Mouse (Mus musculus): Measurements from ENCODE around the gene Prpf6.

Prpf6 gene

DNA sequence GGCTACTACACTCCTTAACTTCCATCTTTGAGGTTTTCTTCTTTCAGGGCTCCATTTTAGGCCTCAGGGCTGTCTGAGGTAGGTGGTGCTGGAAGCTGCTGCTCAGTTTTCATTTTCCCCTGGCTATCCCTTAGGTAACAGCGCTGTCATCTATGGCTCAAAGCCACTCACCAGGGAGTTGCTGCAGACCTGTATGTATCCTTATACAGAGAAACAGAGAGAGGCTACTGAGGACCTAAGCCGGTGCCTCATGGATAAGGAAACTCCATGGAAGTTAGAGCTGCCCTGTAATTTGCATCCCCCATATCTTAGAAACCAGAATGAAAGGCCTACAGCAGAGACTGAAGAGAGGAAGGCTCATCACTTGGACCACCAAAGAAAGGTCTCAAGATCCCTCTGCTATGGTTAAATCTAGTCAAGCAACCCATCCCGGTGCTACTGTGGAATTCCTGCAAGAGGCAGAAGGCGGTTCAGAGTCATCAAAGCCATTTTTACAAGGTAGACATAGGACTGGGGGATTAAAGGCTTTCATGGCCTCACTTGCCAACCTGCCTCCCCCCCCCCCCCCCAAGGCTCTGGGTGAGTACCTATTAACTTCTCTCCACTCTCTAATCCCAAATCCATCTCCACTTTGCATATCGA, 11.4 kb upstream of the Prpf6 start:
- DNase-seq = no peak

DNA sequence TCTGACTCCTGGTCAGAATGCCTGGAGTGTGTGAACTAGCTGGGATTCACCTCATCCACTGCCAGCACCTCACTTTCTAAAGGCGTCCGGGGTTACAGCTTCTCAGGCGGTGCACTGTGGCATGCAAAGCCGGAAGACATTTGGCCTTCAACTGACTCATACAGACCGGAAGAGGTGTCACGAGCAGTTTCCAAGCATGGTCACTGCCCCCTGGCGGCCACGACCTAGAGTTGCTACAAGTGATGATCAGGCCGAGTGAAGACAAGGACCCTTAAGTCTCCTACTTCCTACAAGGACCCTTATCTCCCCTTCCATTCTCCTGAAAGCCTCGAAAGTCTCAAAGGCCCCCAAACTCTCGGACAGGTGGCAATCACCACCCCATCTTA, 10.7 kb upstream of the Prpf6 start:
- peak; percentile 86 for DNase-seq

DNA sequence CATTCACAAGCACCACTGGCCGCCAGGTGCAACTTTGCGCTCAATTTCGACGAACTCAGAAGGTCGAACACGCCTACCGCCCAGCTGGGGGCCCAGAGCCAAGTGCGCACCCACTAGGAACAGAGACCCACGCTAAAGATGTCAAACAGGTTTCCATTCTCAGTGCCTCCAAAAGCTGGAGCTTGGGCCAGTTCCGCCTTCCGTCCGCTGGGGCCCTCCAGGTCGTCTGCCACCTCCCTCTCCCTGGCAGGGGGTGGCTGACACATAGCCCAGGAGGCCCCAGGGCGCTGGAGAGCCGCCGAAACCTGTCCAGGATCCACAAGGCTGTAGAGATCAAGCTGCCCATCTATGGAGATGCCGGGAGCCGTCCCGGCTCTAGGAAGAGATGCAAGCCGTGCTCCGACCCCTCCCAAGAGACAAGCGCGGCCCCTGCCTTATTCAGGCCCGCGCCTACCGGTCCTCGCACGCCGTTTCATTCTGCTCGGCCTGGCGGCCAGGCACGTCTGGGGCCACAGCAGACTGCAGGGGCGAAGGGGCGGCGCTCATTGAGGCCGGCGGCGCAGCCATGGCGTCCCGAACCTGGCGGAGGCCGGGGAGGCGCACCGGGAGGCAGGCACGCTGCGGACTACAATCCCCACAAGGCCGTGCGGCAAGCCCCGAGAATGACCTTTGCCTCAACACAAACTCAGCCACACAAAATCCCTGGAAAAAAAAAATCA, 10.1 kb upstream of the Prpf6 start:
- DNase-seq = peak; percentile 86

DNA sequence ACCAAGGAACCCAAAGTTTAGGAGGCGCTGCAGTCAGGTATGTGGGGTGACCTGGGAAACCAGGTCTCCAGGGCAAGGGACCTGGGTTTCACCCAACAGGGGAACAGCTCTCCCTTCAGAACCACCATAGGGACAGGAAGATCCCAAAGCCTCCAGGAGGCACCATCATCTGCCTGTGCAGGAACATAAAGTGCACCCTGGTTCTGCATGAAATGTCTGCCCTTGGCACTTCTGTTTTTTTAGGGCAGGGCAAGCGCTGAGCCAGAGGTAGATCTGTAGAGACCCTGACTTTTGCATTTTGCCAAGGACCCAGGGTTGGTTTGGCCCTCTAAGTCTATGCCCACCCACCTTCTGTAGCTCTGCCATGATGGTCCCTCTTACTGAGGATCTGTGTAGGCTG, 9.3 kb upstream of the Prpf6 start:
- DNase-seq = peak; percentile 24

DNA sequence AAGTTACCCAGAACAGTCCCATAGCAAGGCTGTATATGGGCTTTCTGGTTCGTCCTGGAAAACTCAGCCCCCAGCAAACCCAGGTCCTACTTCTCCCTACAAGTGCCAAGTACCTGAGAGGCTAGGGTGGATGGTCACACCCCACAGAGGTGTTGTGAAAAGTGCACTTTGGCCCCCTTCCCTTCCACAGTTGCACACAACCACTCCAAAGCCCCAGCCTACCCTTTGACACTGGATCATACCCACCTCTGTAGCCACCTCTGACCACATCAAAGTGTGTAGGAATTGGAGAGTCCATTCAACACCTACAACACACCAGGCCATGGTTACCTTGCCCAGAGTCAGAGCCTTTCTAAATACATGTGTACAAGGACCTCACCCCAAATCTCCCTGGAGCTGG, 8.7 kb upstream of the Prpf6 start:
- DNase-seq = peak; percentile 9

DNA sequence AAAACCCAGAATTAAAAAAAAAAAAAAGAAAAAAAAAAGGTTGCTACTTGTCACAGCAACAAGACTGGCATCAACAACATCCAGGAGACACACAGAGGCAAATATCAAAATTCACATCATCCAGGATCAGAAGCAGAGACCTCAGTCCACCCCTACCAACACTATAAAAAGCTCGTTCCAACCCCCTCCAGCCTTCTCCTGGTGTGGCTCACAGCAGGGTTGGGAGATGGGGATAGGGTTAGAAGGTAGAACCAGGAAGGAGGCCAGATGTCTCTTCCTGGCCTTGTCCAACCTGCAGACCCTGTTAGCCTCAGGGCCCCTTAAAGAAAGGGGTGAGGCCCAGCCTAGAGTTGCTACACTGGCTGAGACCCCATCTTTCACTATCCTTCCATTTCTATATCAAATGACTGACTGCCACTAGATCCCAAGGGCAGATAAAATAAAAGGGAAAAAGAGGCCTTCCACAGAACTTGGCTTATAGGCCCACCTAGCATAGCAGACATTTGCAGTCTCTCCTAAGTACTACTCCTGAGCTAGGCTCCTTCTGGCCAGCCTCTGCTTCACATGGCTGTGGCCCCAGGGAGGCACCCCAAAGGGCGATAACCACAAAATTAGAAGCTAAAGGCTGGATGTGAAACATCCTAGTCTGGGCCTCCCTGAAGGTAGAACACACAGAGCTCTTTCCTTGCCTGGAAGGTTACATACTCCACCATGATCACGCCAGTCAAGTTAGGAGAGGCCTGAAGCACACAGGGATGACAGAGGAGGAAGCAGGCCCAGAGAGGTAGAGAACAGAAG, 8.0 kb upstream of the Prpf6 start:
- DNase-seq = no peak

DNA sequence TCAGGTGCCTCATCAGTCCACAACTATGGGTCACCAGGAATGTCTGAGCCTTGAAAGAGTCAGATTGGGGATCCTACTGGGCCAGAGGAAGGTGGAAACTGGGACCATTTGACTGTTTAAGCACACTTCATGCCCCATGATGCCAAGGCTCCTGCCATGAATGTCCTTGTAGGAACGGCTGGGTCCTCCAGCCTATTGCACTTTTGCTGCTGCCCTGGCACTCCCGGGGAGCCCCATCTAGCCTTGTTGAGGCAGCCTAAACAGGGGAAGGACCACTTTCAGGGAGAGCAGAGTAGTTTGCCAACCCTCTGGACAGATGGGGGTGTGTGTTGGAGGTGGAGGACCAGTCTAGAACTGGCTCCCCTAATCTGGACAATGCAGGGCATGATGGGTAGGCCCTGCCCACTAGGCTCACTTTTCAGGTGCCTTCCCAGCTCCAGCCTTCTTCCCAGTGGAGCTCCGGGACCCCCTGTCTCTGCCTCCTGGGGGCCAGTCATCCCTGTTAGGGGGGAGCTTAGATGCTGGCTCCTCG, 7.2 kb upstream of the Prpf6 start, which contains the start of gene Uckl1:
TSS of gene Uckl1 (minus strand) at position 482 of the 532 bp plus-strand sequence.
- no peak for DNase-seq

DNA sequence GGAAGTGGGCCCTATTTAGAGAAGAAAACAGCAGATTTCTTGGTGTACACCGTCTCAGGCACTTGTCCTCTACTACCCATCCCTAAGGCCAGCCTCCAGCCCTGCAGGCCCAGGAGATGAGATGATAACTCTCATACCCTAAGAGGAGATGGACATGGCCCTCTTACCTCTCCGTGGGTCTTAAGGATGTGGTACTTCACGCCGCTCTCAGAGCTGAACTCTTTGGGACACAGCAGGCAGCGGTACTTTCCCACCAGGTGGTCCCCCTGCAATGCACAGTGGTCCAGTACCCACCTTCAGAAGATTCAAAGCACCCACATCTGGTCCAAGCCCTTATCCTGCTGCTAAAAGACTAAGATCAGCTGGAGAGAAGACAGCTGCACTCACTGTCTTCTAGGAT, 6.2 kb upstream of the Prpf6 start:
- DNase-seq = no peak

DNA sequence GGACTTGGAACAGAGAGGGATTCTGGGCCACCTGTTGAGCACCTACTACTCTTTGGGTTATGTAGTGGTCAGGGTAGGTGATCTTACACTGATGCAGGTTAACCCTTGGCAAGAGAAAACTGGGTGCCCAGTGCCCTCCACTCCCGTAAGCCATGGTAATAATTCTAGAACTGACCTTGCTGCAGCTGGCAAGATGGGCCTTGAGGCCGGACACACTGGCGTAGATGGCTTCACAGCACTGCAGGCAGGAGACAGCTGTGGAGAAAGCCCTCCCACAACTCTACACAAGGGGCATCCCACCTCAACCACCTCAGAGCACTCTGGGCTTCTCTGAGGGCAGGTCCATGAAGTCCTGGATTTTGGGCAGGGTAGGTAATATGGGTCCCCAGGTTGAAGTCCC, 5.5 kb upstream of the Prpf6 start:
- no peak for DNase-seq

DNA sequence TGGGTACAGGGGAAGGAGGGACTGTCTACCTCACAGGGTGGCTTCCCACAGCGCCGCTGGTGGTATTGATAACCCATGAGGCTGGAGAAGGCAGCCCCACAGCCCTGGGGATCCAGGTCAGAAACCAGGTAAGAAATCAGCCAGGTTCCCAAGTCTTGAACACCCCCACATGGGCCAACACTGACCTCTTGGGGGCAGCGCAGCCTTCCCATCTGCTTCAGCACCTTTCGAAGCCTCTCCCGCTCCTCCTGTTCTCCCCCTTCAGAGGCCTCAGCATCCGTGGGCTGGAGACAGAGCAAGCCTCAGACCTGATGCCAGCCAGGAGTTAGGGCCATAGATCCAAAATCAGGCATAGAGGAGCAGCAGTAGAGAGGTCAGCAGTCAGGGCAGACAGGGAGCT, 3.9 kb upstream of the Prpf6 start:
- no peak for DNase-seq

DNA sequence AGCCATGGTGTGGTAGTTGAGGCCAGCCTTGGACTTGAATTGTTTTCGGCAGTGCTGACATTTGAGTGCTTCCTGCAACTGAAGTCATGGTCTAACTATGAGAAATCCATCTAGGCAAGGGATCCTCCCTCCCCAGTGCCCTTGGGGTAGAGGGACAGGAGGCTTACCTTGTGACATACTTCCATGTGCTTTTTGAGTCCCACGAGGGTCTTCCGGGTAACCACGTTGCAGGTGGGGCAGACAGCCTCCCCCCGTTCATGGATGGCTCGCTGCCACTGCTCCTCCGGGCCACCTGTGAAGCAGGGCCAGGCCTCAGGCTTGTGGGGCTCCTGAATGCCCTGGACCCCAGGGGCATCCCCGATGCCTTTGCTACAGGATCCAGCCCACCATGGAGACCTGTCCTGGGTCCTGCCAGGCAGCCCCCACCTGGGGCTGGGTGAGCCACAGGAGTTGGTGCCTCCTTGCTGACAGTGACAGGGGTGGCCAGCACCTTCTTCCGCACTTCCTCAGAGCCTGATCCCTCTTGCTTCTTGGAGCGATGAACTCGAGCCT, 3.4 kb upstream of the Prpf6 start:
- DNase-seq = no peak

DNA sequence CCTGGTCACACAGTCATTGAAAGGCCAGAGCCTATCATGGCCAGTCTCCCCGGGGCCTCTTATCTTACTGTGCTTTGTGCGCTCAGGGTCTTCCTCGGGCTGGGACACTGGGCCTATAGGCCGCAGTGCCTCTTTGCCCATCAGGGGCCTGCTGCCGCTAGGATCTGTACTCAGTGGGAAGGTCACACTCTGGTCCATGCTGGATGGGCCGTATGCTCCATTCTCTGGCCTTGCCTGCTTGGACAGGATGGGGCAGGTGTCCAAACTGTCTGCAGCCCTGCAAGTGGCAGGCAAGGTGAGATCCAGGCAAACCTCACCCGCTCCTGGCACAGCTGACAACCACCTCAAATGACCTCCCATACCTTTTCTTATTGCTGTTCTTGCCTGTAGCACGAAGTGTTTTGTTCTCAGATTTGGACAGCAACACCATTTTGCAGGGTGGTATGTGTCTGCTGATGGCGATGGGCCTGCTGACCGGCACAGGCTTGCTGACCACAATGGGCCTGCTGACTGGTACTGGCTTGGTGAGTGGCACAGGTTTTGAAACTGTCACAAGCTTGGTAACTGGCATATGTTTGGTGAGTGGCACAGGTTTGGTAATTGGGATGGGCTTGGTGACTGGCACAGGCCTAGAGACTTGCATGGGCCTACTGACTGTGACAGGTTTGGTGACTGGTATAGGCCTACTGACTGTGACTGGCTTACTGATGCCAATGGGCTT, 2.5 kb upstream of the Prpf6 start:
- peak; percentile 21 for DNase-seq

DNA sequence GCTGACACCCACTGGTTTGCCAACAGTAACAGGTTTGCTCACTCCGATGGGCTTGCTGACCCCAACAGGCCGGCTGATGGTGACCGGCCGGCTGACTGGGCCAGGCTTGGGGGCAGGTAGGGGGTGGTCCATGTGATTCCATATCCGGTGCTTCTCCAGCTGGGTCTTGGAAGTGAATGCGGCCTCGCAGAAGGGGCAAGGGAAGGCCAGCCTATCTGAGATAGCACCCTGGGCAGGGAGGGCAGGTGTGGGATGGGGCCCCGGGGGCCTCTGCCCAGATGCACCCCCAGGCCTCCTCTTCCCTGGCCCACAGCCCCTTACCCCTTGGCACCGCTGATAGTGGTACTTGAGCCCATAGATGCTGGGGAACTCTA, 1.9 kb upstream of the Prpf6 start:
- peak; percentile 10 for DNase-seq

DNA sequence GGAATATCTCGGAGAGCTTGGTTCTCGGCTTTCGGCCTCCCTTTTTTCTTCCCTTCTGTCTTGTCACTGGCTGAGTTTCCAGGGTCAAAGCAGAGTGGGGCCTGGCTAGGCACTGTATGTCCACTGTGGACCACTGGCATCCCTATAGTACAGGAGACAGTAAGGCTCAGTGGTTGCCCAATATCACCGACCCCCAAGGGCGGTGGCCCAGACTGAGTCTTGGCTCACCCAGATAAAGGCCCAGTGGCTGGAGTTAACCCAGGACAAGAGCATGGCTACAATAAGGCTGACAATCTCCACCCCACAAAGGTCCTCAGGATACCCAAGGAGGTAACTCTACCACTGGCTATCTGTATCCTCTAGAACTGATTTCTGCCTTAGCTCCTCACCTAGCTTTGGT, 1.2 kb upstream of the Prpf6 start:
- DNase-seq = no peak

DNA sequence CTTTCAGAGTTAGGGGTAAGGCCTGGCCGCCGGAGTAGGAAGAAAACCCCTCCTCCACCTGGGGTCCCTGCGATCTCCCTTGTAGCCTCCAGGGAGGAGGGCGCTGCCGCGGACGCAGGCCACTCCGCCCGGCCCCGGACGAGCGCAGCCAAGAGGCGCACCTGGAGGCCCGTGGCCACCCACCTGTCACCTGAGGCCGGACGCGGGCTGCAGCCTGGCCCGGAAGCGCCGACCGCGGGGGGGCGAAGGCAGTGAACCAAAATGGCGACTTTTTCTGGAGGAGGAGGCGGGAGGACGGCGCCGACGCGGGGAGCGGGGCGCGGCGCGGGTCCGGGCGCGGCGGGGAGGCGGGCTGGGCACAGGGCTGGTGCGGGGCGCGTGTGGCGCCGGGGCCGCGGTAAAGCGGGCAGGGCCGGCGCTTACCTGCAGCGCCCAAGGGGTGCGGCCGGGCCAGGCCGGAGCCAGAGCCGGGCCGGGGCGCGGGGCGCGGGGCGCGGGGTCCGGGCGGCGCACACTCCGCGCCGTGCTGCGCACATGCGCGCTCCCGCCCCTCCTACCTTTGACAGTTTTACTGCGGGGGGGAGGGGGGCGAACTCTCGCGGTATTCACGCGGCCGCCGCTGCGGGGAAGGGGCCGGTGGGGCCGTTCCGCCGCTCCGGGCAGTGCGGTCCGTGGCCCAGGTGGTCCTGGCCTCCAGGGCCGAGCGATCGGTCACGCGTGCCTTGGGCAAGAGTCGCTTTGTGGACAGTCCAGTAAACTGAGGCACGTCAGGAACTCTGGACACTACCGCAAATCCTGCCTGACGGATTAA, 768 bp downstream of the Prpf6 start, which contains the start of gene Zfp512b:
TSS of gene Zfp512b (minus strand) at position 573 of the 811 bp plus-strand sequence.
- DNase-seq = peak; percentile 57

DNA sequence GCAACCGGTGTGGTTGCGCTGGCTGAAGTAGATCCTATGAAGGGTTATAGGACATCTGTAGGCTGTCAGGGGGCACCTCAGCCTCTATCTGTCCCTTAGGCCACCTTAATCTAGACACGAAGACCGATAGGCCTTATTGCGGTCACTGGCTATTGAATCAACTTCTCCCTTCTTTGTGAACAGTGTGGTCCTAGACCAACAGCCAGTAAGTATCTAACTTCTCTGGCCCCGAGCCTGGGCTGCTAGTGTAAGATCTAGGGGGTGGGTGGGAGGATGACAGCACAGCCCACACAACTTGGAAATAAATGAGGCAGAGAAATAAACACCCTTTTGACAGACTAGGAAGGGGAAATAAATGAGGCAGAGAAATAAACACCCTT, 1.4 kb downstream of the Prpf6 start:
- no peak for DNase-seq

DNA sequence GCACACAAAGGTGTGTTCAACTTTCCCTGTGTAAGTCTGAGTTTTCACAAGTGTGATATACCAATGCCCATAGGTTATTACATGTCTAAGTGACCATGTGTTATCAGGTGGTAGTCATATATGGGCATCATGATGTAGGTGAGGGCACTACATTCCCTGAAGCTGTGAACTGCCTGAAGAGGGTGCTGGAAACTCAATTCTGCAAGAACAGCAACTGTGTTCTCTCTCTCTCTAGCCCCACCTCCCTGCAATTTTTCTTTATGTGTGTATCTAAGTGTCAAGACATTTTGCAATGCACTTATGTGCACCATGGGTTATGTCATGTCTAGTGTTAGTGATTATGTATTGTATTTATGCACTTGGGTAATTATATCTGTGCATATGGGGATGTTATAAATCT, 2.3 kb downstream of the Prpf6 start:
- no peak for DNase-seq

DNA sequence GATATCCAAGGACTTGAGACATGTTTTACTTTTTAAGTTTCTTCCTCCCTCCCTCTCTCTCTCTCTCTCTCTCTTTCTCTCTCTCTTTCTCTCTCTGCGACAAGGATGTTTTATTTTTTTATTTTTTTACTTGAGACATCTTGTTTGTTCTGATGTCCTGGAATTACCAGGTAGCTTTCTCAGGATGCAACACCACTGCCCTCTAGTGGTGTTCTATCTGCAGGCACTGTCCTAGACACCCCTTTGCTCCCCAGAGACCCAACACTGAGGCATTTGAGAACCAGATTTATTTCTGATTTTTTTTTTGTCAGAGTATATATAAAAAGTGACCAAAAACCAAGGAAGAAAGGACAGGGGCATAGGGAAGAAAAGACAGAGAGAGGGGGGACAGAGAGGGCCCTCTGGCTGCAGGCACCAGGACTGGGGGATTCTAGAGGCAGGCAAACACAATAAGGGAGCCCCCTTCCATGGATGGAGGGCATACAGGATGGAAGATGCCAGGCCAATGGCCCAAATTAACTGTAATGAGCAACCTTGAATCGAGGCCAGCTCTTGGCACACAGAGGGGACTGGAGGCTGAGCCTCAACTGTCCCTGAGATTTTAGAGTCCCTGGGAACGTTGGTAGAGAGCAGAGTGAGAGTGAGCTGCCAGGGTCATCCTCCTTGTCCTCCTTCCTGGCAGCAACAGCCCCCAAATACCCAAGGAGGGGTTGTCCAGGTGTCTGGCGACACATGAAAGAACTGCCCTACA, 3.5 kb downstream of the Prpf6 start:
- peak; percentile 39 for DNase-seq

DNA sequence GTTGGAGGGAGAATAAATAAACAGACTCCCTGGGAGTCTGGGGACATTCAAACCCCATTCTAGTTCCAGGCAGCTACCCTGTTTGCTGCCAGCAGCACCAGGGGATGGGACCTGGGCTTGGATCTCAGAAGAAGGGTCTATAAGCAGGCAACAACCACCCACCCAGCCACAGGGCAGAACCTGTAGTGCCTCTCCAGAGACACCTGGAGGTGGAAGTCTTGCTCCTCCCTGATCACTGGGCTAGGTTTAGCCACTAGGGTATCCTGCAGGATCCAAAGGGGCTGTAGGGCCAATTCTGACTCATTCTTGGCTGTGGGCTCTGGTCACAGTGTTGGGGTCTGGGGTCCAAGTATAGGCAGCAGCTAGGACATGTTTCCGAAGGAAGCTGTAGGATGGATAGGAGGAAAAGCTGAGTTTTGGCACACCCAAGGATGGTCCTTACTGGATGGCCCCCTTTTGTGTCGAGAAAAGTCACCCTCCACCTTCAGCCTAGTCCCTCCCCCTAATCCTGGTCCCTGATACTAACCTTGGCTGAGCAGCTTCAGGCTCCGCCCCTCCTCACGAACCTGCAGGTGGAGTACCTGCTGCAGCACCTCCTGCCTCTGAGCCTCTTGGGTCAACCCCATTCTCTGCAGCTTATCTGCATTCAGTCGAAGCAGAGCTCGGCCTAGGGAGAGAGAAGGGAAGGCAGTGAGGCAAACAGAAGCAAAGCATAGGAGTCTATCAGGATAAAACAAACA, 4.7 kb downstream of the Prpf6 start:
- DNase-seq = peak; percentile 6

DNA sequence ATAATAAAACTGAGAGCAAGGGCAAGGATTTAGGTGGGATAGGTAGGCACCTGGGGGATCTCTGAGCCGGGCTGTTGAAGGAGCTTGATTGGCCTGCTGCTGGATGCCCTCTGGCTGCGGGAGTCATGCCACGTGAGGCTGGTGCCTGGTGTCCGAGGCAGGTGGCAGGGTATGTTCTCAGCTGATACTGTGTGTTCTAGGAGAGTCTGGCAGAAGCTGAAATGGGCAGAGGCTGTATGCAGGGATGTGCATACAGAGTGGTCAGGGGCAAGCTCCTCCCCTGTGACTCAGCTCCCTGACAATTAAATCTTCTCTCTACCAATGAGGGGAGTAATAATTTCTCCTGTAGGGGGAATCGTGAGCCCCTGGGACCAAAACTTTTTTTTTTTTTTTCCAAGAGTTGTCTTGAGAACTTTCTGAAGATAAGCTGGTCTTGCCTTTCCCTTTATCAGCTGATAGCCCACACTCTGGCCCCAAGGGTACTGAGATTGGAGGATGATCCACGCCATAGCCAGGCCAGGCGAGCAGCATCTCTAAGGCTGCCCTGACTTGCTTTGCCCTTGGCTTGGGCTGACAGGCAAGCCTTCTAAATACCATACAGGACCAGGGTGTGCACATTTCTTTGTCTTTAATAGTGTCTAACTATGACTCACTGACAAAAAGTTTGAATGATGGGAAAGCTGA, 5.9 kb downstream of the Prpf6 start:
- peak; percentile 10 for DNase-seq
